Mouse (Mus musculus) lung, postnatal 4 days (tissue): Measurements from ENCODE around the gene Hcrt.

ENCODE experiments used
- DNase-seq, 2 experiments: peaks; one replicate each; pipeline ENCODE4 v3.0.0; 2021

The Hcrt gene

DNA sequence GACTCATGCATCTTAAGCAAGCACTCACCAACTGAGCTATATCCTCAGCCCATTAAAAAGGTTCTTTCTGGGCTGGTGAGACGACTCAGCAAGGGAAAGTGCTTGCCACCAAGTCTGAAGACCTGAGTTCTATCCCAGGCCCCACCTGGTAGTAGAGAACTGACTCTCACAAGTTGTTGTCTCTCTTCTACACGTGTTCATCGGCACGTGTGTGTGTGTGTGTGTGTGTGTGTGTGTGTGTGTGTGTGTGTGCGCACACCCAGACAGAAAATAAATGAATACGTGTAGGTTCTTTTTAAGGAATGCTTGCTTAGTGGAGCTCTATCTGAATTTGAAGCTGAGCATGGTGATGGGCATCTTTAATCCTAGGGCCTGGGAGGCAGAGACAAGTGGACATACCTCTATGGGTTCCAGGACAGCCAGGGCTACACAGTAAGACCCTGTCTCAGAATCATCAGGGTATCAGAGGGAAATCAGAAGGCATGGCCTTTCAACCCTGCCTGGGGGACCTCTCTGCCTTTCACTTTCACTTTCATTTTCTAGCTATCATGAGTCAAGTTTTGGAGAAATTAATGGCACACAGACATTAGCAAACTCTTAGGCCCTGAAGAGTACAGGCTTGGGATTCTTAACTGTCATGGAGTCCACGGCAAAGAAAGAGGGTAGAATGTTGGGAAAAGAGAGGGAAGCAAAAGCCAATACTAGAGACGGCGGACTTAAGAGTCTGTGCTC lies 27.4 kb downstream of the Hcrt start:
- no peak for DNase-seq

DNA sequence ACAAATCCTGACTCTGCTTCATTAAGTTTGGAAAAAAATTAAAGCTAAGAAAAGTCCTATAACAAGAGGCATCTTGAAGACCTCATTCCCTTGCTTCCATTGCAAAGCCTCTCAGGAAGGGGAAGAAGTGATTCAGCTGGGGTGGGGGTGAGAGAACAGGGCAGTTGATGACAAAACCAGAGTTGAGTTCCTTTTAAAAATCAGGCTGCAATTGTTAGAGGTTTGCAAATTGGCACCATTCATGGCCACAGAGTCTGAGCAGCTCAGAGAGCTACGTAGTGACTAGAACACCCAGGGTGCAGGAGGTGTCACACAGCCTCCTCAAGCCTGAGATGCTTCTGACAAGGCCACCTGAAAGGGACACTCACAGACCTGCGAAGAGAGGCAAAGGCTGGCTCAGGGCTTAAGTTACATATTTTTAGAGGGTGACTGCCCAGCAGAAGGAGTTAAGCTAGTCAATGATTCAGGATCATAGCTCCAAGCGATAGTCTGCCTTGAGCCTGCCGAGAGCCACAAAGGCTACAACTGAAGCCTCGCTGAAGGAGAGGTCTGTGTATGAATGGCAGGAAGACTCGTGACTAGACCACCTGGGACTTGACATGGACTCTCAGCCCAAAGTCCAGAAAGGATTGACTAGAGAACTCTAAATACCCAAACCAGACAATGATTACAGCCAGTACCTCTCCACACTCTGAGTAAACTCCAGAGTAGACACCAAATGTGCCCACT lies 32.1 kb downstream of the Hcrt start:
- no peak for DNase-seq

DNA sequence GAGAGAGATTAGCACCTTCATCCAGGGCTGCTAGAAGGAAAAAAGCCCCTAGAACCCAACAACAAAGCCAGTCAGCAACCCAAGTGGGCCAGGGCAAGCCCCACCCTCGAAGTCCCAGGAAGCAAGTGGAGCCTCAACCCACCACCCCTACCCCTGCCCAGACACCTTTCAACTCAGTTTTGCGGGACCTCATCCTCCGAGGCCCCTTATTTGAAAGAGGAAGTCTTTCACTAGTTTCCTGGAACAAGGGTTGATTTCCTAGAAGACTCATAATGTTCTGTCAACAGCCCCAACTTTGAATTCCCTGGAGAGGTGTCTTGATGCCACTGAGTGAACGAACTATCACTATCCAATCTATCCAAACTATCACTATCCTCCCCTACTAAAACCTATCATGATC lies 32.8 kb downstream of the Hcrt start:
- DNase-seq: no peak

DNA sequence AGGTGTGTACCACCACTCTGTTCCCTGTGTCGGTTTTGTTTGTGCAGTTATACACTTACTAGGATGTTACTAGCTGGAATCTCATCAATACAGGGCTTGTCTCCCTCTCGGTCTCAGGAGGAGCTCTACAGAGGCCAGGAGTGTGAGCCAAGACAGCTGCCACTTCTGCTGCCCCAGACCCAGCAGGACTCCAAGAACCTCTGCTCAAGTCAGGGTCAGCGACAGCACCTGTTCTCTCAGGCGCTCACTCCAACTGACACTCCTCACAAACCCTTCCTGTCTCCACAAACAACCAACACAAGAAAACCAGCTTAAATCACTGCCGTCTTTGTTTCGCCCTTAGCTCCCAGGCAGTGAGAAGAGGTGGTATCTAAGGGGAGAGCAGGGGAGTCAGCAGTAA lies 34.1 kb downstream of the Hcrt start:
- DNase-seq: no peak

DNA sequence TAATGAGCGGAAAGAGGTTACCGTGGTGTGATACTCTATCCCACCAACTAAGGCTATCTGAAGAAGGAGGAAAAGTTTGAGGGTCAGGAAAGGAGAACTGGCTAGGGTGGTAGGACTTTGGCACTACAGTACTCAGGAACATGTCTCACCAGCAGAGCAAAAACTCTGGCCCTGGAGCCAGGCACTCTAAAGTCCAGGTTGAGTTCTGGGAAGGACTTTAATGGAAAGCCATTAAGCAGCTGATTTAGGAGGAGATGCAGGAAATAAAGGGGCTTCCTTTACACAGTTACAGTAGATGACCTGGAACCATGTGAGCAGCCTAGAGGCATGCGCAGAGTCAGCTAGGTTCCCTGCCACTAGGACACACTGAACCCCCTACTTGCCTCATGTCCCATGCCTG lies 35.5 kb downstream of the Hcrt start:
- DNase-seq: no peak

DNA sequence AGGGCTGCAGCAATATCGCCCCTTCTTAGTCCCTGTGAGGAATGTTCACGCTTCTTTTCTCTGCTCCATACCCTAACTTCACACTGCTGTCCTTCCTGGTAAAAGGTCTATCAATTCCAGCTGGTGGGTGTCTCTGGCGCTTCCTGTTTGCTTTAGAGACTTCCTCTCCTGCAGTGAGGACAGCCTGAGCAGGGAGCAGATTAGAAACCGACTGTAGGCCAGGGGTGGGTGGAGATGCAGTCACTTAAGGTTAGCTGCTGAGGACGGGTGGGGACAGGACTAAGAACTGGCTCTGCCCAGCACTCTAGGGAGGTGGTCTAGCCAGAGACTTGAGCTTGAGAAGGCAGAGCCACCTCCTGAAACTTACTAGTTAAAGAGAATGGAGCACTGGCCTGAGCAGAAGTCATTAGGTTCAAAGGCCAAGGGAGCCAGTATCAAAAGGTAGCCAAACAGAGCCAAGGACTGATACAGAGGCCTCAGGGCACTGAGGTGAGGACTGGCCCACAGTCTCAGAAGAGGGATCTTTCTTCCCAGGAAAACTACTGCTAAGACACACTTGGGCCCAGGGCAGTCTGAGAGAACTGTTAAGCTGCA lies 37.7 kb downstream of the Hcrt start:
- DNase-seq: peak; percentile 58 to 72

DNA sequence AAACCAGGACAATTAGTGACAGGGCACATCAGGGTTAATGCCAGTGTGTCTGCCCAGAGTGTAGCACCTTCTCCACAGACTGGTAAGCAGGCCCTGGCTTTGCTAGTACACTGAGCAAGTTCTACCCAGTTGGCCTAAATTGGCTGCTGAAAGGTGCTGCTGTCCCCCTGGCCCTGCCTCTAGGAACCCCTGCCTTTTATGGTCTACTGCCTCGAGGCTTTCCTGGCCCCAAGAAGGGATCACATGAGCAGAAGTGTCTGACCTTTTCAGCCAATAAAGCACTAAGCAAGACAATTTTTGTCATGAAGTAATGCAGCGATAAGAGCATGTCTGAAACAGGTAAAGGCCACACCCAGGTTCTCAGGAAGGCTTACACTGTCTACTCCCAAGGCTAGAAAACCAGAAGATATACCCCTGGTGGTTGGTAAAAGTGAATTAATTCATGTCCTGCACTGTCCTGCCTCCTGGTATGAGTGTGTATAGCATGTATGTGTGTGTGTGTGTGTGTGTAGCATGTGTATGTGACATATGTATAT lies 40.2 kb downstream of the Hcrt start:
- no peak for DNase-seq

DNA sequence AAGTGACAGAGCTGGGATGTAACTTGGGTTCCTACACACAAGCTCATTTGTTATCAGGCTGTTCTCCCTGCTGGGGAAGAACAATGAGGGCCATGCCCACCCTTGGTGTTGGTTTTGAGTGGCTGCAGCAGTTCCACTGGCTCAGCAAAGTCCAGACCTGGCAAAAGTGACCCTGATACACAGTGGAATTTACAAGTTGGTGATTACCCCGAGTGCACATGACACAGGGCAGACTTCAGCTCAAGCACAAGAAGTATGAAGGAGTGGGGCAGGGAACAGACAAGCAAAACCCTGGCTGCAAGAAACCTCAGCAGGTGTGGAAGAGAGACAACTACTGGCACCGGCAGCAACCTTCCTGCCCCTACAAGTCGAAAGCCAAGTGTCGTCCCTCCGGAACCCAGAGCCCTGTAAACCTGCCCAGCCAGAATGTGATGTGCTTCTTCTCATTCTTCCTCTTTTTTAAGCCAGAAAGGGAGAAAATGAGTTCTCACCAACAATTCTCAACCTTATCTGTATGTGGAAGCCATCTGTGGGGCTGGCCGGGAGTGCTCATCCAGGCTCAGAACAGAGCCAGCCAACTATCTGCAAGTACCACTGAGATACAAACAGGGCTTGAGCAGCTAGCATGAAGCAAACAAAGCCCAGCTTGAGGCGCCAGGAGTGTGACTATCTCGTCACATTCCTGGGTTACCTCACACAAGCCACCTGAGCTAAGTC lies 40.8 kb downstream of the Hcrt start:
- DNase-seq: no peak

DNA sequence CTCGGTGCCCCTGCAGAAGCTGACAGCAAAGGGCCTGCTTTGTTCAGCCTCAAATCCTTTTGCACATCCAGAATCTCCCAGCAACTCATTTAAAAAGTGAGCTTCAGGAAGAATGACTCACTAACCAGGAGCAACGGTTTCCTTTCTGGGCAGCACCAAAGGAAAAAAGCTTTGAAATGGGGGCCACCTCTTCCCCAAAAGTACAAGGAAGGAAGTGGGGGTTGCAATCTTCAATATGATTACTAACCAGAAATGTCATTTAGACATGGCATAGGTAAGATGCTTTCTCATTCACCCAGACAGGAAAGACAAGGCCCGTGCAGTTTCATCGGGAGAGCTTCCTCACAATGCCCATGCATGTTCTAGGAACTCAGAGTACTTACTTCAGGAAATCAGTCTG lies 41.5 kb downstream of the Hcrt start:
- DNase-seq: no peak

DNA sequence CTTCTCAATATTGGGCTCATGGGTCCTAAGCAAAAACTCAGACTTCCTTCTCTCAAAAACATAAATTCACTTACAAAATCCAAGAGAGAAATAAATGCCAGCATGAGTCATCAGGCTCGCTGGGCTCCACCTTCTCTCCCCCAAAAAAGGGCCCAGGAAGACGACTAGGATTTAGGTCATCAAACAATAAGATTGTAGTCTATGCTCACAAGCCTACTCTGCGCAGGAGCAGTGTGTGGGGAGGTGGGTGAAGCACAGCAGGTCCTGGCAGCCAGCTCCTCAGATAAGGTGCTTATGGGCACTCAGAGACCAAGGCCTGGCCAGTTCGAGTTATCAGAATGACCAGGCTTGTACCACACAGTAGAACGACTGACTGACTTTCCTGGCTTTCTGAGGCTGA lies 42.4 kb downstream of the Hcrt start:
- no peak for DNase-seq

DNA sequence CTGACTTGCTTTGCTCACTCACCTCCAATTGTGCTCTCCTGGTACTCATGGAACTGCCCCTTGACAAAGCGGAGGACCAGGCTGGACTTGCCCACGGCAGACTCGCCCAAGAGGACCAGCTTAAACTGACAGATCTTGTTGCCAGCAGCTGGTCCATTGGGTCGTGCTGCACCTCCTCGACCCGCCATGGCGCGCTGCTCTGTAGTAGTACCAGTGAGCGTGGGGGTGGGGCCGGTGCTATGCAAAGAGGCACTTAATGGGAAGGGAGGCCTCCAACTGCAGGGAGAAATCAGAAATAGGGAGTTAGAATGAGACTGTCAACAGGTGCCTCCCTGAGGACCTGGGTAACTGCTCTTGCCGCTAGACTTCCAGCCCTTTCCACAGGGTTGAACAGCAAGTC lies 42.8 kb downstream of the Hcrt start:
- no peak for DNase-seq

DNA sequence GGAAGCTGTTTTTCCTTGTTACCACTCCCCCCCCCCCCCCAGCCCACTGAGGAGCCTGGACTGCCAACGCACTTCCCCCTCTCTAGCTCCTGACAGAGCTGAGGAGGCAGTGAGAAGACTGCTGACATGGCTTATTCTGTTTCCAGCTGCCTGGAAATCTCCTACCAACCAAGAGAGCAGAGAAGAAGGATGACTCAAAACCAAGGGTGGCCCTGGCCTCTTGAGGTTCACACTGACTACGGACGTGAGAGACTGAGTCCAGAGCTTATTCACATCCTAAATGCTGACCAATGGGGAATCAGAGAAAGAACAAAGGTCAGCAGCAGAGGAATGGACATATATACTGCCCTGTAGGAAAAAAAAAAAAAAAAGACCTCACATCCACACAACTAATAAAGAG lies 43.4 kb downstream of the Hcrt start:
- no peak for DNase-seq

DNA sequence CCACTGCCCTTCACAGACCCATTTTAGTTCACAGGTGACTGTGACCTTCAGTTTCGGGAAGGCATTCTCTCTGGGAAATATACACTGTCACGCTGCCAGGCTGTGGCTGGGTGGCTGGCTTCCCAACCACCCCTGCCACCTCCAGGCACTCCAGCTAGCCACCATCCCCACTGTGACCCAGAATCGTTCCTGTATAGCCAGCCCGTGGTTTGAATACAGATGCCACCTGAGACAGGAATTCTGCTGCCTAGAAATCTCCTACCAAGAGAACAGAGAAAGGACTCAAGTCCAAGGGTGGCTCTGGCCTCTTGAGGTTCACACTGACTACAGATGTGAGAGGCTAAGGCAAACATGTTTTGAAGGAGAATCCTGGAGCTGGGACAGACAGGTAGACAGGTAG lies 43.9 kb downstream of the Hcrt start:
- no peak for DNase-seq

DNA sequence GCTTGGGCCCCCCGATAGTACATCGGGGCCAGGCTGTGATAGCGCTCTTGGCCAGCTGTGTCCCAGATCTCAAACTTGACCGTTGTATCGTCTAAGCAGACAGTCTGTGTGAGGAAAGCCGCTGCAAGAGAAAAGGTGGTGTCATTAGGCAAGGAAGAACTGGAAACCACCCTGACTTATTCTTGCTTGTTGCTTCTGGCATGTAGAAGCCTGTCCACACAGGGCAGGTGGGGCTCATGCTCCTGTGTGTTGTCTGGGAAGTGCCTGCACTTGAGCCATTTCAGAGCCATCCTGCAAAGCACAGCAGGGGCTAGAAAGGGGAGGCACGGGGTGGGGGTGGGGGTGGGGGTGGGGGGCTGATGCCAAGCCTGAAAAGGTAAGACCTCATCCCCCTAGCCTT lies 44.3 kb downstream of the Hcrt start:
- DNase-seq: no peak

DNA sequence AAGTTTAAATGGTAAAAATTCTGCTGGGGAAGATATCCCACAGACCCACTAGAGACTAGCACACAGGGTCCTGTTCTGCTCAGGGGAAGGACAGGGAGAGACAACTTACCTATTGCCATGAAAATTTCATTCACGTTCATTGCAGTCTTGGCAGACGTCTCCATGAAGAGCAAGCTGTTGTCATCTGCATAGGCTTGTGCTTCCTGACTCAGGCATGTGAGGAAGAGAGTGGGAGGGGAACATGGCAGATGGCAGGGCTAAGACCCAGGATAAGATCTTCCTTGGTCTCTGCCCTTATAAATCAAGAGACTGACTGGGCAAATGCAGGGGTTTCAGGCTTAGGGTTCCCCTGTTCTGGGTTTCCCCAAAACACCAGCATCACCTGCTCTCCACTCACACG lies 46.1 kb downstream of the Hcrt start:
- DNase-seq: no peak

DNA sequence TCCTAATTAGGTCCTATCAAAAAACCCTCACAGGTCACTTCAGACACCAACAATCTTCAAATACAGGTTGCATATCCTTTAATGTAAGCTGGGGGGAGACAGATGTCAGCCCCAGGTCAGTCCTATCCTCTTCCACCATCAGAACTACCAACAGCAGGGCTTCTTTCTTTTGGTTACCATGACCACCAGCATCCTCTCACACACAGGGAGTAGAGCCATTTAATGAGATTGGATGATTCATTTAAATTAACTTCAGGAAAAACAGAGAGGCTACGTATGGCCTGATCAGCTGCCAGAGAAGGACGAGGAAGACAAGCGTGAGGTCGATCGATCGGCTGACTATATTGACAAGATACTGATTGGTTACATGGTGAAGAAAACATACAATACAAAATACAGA lies 47.8 kb downstream of the Hcrt start:
- no peak for DNase-seq

DNA sequence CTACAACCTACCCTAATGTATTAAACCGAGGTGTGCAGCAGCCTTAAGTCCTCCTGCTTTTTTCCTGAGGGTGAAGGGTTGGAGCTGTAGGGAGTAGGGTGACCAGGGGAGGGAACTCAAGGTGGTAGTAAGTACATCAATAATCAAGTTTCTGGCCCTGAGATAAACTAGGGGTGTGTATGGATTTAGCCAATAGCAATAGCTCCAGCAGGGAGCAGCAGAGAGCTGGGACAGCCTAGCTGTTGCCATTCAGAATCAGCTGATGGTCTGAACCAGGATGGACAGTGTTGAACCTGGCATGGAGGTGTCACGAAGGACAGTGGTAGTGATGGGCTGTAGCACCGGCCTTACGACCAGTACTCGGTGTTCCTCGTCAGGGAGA lies 48.2 kb downstream of the Hcrt start:
- DNase-seq: peak; percentile 71 to 85

DNA sequence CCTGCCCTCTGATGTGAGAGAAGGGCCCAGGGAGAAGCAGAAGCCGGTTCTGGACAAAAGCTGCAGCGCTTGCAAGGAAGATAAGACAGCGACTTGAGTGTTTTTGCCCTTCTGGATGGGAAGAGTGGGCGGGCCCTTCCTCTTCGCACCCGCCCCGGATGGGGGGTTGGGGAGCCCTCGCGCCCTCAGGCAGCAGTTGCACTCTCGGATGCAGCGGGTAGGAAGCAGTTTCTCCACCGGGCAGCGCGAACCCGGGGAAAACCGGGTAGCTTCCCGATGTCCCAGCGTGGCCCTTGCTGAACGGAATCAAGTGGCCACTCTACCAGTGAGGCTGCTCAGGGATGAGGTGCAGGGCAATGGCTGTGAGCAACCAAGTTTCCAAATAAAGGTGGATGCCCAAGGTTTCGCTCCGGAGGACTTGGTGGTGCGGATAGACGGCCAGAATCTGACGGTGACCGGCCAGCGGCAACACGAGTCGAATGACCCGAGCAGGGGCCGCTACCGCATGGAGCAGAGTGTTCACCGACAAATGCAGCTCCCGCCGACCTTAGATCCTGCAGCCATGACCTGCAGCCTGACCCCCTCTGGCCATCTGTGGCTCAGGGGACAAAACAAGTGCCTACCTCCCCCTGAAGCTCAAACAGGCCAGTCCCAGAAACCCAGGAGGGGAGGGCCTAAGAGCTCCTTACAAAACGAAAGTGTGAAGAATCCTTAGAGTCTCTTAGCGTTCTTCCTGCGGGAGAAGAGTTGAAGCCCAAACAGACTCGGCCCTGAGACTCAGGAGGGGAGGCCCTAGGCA lies 48.8 kb downstream of the Hcrt start, which contains the start of gene Hspb9:
TSS of gene Hspb9 (plus strand) at position 116 of the 799 bp plus-strand sequence.
- DNase-seq: peak; percentile 81 to 87

DNA sequence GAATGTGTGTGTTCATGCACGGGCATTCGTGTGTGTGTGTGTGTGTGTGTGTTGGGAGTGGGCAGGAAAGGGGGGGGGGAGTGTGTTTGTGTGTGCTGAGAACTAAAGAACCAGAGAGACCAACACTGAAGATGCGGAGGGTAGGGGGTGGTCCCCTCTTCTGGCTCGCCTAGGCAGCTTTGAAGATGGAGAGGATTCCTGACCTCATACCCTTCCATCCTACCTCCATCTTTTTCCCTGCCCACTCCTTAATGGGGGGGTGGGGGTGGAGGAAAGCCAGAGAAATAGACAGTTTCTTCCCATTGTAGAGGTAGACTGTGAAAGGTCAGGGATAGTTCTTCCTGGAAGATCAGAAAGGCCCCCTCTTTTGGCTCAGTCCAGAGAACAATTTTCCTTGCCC lies 49.6 kb downstream of the Hcrt start:
- DNase-seq: no peak

DNA sequence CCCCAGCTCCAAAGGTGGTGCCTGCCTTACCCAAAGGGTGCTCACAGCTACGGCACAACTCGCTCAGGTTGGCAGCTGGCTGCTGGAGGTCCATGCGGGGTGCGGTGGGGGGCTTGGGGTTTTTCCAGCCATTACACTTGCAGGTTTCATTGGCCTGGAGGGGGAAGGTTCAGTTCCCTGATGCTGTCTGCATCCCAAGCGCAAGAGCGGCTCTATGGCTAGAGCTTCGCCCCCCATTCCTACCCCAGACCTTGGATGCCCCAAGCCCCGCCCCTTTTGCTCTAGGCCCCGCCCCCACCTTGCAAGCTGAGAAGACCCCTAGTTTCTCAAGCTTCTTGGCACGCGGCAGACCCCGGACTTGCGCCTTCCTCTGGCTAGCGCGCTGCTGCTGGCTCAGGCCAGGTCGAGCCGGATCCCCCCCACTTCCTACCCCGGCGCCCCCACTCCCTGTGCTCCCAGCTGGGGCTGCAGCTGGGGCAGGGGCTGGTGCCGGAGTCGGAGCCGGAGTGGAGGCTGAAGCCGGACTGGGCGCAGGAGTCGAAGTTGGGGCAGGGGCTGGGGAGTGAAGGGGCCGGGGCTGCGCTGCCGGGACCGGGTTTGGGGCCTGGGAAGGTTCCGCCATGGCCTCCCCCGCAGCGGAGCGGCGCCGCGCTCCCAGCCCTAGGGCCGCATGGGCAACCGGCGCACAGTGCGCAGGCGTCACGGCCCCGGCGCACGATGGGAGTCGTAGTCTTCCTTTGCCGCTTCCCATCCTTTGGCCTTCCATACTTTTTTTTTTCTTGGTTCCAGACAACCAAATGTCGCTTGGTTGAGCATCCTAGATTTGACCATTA lies 50.7 kb downstream of the Hcrt start, which contains the start of gene Kat2a:
TSS of gene Kat2a (minus strand) at position 683 of the 833 bp plus-strand sequence.
- peak; percentile 87 to 92 for DNase-seq
